Mouse (Mus musculus) hindbrain, embryonic 12.5 days (tissue): Measurements from ENCODE around the gene Herc3. TPM values are rescaled to one million over a fixed set of nuclear protein-coding genes. Genes with fewer than 3 reads are reported as not detected.
A peak's percentile ranks its signal among the peaks of the same experiment; 100 is the strongest.

Source experiments
- ATAC-seq: fragments of 200-750 bp; cut with Nextera tagmentation; 2 replicates; pipeline ENCODE4 v1.8.0; 2017; ENCODE audit warnings: moderate TSS enrichment; ENCODE audit not compliant: low FRiP score
- H3K27ac ChIP-seq: fragments of 300-500 bp; sonication (generic); 2 replicates; pipeline ENCODE4 v1.5.1; 2016; ENCODE audit warnings: mild to moderate bottlenecking
- H3K27me3 ChIP-seq: fragments of 300-500 bp; sonication (generic); 2 replicates; pipeline ENCODE4 v1.6.1; 2016; ENCODE audit warnings: mild to moderate bottlenecking
- H3K36me3 ChIP-seq: fragments of 300-500 bp; sonication (generic); 2 replicates; pipeline ENCODE4 v1.6.1; 2016; ENCODE audit warnings: mild to moderate bottlenecking
- H3K4me1 ChIP-seq: fragments of 300-500 bp; sonication (generic); 2 replicates; pipeline ENCODE4 v1.6.1; 2016
- H3K4me2 ChIP-seq: fragments of 300-500 bp; sonication (generic); replicated peaks from 2 replicates; pipeline ENCODE4 v1.6.1; 2016; ENCODE audit warnings: mild to moderate bottlenecking
- H3K4me3 ChIP-seq: fragments of 300-500 bp; sonication (generic); 2 replicates; pipeline ENCODE4 v1.5.1; 2016; ENCODE audit warnings: mild to moderate bottlenecking
- H3K9ac ChIP-seq: fragments of 300-500 bp; sonication (generic); 2 replicates; pipeline ENCODE4 v1.6.1; 2016; ENCODE audit warnings: mild to moderate bottlenecking, moderate library complexity
- H3K9me3 ChIP-seq: fragments of 300-500 bp; sonication (generic); replicated peaks from 2 replicates; pipeline ENCODE4 v1.6.1; 2016; ENCODE audit warnings: mild to moderate bottlenecking
- WGBS: fragments of 180-500 bp; shearing (Covaris S2); methylation state at CpG from one replicate; pipeline ENCODE4 v1.1.7; 2016; 5-methylcytosine and 5-hydroxymethylcytosine counted together
- polyA plus RNA-seq: library from polyadenylated mRNA; unstranded; fragments of >200 nt; fragmentation: Nextera tagmentation; extraction: Ambion mirVana; gene quantifications from 2 replicates; pipeline ENCODE4 v1.2.1, GENCODE M21; 2016

Herc3 gene
- polyA plus RNA-seq, 1 experiment from 2014 or later, result 18.3 TPM

GRCm38 (mm10) chr6:58841208-58841607 is 9.9 kb downstream of the Herc3 start:
- no peaks in the 10 kb centered on the region for H3K36me3 ChIP-seq
- H3K27ac ChIP-seq, result no peak overlapping the region
- H3K9me3 ChIP-seq, result no peaks in the 10 kb centered on the region
- ATAC-seq, result no peak
- 80% methylated on average over 2 of the region's 2 CpGs for WGBS
- no peak overlapping the region for H3K4me3 ChIP-seq
- no peaks in the 10 kb centered on the region for H3K27me3 ChIP-seq
- peaks cover 7% of the 10 kb centered on the region; the same call in 1 of the 2 replicates for H3K4me1 ChIP-seq
- H3K9ac ChIP-seq, result no peak overlapping the region
- H3K4me2 ChIP-seq, result no peak overlapping the region

- WGBS, result 46% methylated on average over 2 of the region's 2 CpGs
- Histone ChIP-seq H3K27ac (no peak overlapping the region), H3K27me3 (no peaks in the 10 kb centered on the region), H3K4me2 (no peak overlapping the region), H3K9me3 (no peaks in the 10 kb centered on the region), H3K36me3 (no peaks in the 10 kb centered on the region; the same call in 1 of the 2 replicates), H3K4me1 (peaks cover 7% of the 10 kb centered on the region; the same call in 1 of the 2 replicates), H3K9ac (no peak overlapping the region), H3K4me3 (no peak overlapping the region)
- ATAC-seq, result no peak
Measured at GRCm38 (mm10) chr6:58842186-58842585, 10.9 kb downstream of the Herc3 start.

GRCm38 (mm10) chr6:58843580-58843979 is 12.3 kb downstream of the Herc3 start:
- WGBS, result 85% methylated on average over 9 of the region's 9 CpGs
- ATAC-seq, result no peak
- no peaks in the 10 kb centered on the region for H3K27me3 ChIP-seq

GRCm38 (mm10) chr6:58844188-58844822 is 13.0 kb downstream of the Herc3 start:
- Histone ChIP-seq H3K4me1 (no peaks in the 10 kb centered on the region), H3K27me3 (no peaks in the 10 kb centered on the region), H3K4me3 (no peak overlapping the region), H3K27ac (no peak overlapping the region), H3K9me3 (no peaks in the 10 kb centered on the region), H3K36me3 (no peaks in the 10 kb centered on the region; the same call in 1 of the 2 replicates), H3K9ac (no peak overlapping the region), H3K4me2 (no peak overlapping the region)
- WGBS, result 89% methylated on average over 8 of the region's 8 CpGs
- ATAC-seq, result no peak

More at GRCm38 (mm10) chr6:58843580-58843979, 12.3 kb downstream of the Herc3 start:
- Histone ChIP-seq H3K36me3 (no peaks in the 10 kb centered on the region; the same call in 1 of the 2 replicates), H3K9ac (no peak overlapping the region), H3K4me1 (no peaks in the 10 kb centered on the region), H3K9me3 (no peaks in the 10 kb centered on the region), H3K4me3 (no peak overlapping the region), H3K4me2 (no peak overlapping the region), H3K27ac (no peak overlapping the region)

- 86% methylated on average over 9 of the region's 9 CpGs for WGBS
- Histone ChIP-seq H3K4me1 (0 out of 2 replicates have a peak, but pooled peaks cover 3% of the 10 kb centered on the region), H3K4me3 (no peak overlapping the region), H3K36me3 (no peaks in the 10 kb centered on the region; the same call in 1 of the 2 replicates), H3K27ac (no peak overlapping the region), H3K9ac (no peak overlapping the region), H3K27me3 (no peaks in the 10 kb centered on the region), H3K9me3 (no peaks in the 10 kb centered on the region), H3K4me2 (no peak overlapping the region)
- ATAC-seq, result no peak
Measured at GRCm38 (mm10) chr6:58846850-58847692, 15.8 kb downstream of the Herc3 start.

- Histone ChIP-seq H3K9me3 (no peaks in the 10 kb centered on the region), H3K4me2 (no peak overlapping the region), H3K36me3 (no peaks in the 10 kb centered on the region; the same call in 1 of the 2 replicates), H3K27me3 (no peaks in the 10 kb centered on the region), H3K4me1 (0 out of 2 replicates have a peak, but pooled peaks cover 3% of the 10 kb centered on the region), H3K27ac (no peak overlapping the region), H3K9ac (no peak overlapping the region), H3K4me3 (no peak overlapping the region)
- no peak for ATAC-seq
- WGBS, result 89% methylated on average over 5 of the region's 5 CpGs
Measured at GRCm38 (mm10) chr6:58847836-58848235, 16.6 kb downstream of the Herc3 start.

- H3K4me1 ChIP-seq, result 0 out of 2 replicates have a peak, but pooled peaks cover 3% of the 10 kb centered on the region
- no peaks in the 10 kb centered on the region; the same call in 1 of the 2 replicates for H3K36me3 ChIP-seq
- no peak overlapping the region for H3K9ac ChIP-seq
- WGBS, result 41% methylated on average over 5 of the region's 5 CpGs
- H3K27me3 ChIP-seq, result no peaks in the 10 kb centered on the region
- no peak overlapping the region for H3K27ac ChIP-seq
- H3K4me2 ChIP-seq, result no peak overlapping the region
- ATAC-seq, result no peak
- H3K9me3 ChIP-seq, result no peaks in the 10 kb centered on the region
- H3K4me3 ChIP-seq, result no peak overlapping the region
Measured at GRCm38 (mm10) chr6:58849356-58849755, 18.1 kb downstream of the Herc3 start.

- Histone ChIP-seq H3K9ac (no peak overlapping the region), H3K27ac (no peak overlapping the region), H3K36me3 (no peaks in the 10 kb centered on the region), H3K27me3 (no peaks in the 10 kb centered on the region), H3K9me3 (no peaks in the 10 kb centered on the region), H3K4me2 (no peak overlapping the region), H3K4me1 (no peaks in the 10 kb centered on the region), H3K4me3 (no peak overlapping the region)
- WGBS, result 78% methylated on average over 10 of the region's 10 CpGs
- ATAC-seq, result 0 out of 2 replicates have a peak, but pooled peaks have one; percentile 35
Measured at GRCm38 (mm10) chr6:58855676-58856367, 24.6 kb downstream of the Herc3 start.

GRCm38 (mm10) chr6:58856494-58856893 is 25.2 kb downstream of the Herc3 start:
- Histone ChIP-seq H3K4me1 (no peaks in the 10 kb centered on the region), H3K4me2 (no peak overlapping the region), H3K27me3 (no peaks in the 10 kb centered on the region), H3K9ac (no peak overlapping the region), H3K27ac (no peak overlapping the region), H3K9me3 (no peaks in the 10 kb centered on the region), H3K36me3 (no peaks in the 10 kb centered on the region), H3K4me3 (no peak overlapping the region)
- no peak for ATAC-seq
- 63% methylated on average over 2 of the region's 2 CpGs for whole genome bisulfite sequencing

- no peak for ATAC-seq
- no peak overlapping the region for H3K27ac ChIP-seq
- no peak overlapping the region for H3K4me2 ChIP-seq
- no peak overlapping the region for H3K4me3 ChIP-seq
- no peaks in the 10 kb centered on the region for H3K4me1 ChIP-seq
- H3K36me3 ChIP-seq, result no peaks in the 10 kb centered on the region
- no peaks in the 10 kb centered on the region for H3K9me3 ChIP-seq
- 88% methylated on average over 4 of the region's 4 CpGs for WGBS
- H3K9ac ChIP-seq, result no peak overlapping the region
- no peaks in the 10 kb centered on the region for H3K27me3 ChIP-seq
Measured at GRCm38 (mm10) chr6:58859517-58859916, 28.3 kb downstream of the Herc3 start.

- Histone ChIP-seq H3K4me2 (no peak overlapping the region), H3K27ac (no peak overlapping the region), H3K27me3 (no peaks in the 10 kb centered on the region), H3K9me3 (no peaks in the 10 kb centered on the region), H3K4me3 (no peak overlapping the region), H3K4me1 (no peaks in the 10 kb centered on the region), H3K36me3 (no peaks in the 10 kb centered on the region), H3K9ac (no peak overlapping the region)
- ATAC-seq, result no peak
- WGBS, result 91% methylated on average over 9 of the region's 9 CpGs
Measured at GRCm38 (mm10) chr6:58862446-58862993, 31.3 kb downstream of the Herc3 start.
